Mouse (Mus musculus) monocyte, adult 2 months (primary cell): Measurements from ENCODE around the gene St13.

ENCODE experiments used
- DNase-seq, 2 experiments: peaks; one replicate each; pipeline ENCODE4 v3.0.0; 2022; ENCODE audit warnings: low spot score in 2 of 2, low read depth in 1 of 2

Gene St13

GRCm38 (mm10) chr15:81324979-81325378 is 74.9 kb downstream of the St13 start:
- DNase-seq, result no peak

- DNase-seq, result no peak
Observed at GRCm38 (mm10) chr15:81320137-81320536, 79.7 kb downstream of the St13 start.

GRCm38 (mm10) chr15:81319462-81319861 is 80.4 kb downstream of the St13 start:
- no peak for DNase-seq

GRCm38 (mm10) chr15:81313928-81314327 is 85.9 kb downstream of the St13 start:
- DNase-seq, result no peak
